Mouse (Mus musculus) ovary, postnatal 10 days (tissue): Measurements from ENCODE around the gene Sdf2.

ENCODE experiments used
- DNase-seq: peaks from one replicate; pipeline ENCODE4 v3.0.0; 2022; ENCODE audit warnings: low spot score

Gene Sdf2

GRCm38 (mm10) chr11:78245627-78246317 lies at the start of gene Sdf2, which contains the start of gene Supt6:
TSS of gene Sdf2 (plus strand) at chr11:78245746.
TSS of gene Supt6 (minus strand) at chr11:78245987.
- peak; percentile 83 for DNase-seq

- no peak for DNase-seq
Observed at GRCm38 (mm10) chr11:78202372-78202771, 43.2 kb upstream of the Sdf2 start.

GRCm38 (mm10) chr11:78204287-78204686 lies 41.3 kb upstream of the Sdf2 start:
- no peak for DNase-seq

- no peak for DNase-seq
Observed at GRCm38 (mm10) chr11:78205361-78206206, 40.0 kb upstream of the Sdf2 start.

- DNase-seq, result no peak
Observed at GRCm38 (mm10) chr11:78207190-78207589, 38.4 kb upstream of the Sdf2 start.

GRCm38 (mm10) chr11:78209886-78210285 lies 35.7 kb upstream of the Sdf2 start:
- DNase-seq, result no peak

- DNase-seq, result no peak
Observed at GRCm38 (mm10) chr11:78210615-78211014, 34.9 kb upstream of the Sdf2 start.

GRCm38 (mm10) chr11:78211513-78211912 lies 34.0 kb upstream of the Sdf2 start:
- DNase-seq, result no peak

GRCm38 (mm10) chr11:78213086-78213817 lies 32.3 kb upstream of the Sdf2 start:
- no peak for DNase-seq

- DNase-seq, result no peak
Observed at GRCm38 (mm10) chr11:78215709-78216317, 29.7 kb upstream of the Sdf2 start.

- no peak for DNase-seq
Observed at GRCm38 (mm10) chr11:78223586-78223985, 22.0 kb upstream of the Sdf2 start.

GRCm38 (mm10) chr11:78231518-78231917 lies 14.0 kb upstream of the Sdf2 start:
- DNase-seq, result no peak

- no peak for DNase-seq
Observed at GRCm38 (mm10) chr11:78240193-78240857, 5.2 kb upstream of the Sdf2 start.

GRCm38 (mm10) chr11:78245261-78245626 lies 302 bp upstream of the Sdf2 start:
- no peak for DNase-seq

GRCm38 (mm10) chr11:78246318-78247011 lies 919 bp downstream of the Sdf2 start:
- DNase-seq, result no peak

GRCm38 (mm10) chr11:78247012-78247348 lies 1.4 kb downstream of the Sdf2 start:
- DNase-seq, result no peak

GRCm38 (mm10) chr11:78247727-78248140 lies 2.2 kb downstream of the Sdf2 start:
- DNase-seq, result no peak

GRCm38 (mm10) chr11:78256618-78257017 lies 11.1 kb downstream of the Sdf2 start:
- no peak for DNase-seq

- no peak for DNase-seq
Observed at GRCm38 (mm10) chr11:78260489-78261258, 15.1 kb downstream of the Sdf2 start.
